Mouse (Mus musculus) neural tube, embryonic 14.5 days (tissue): ENCODE results near the gene 4930539E08Rik. TPM values are rescaled to one million over a fixed set of nuclear protein-coding genes. Genes with fewer than 3 reads are reported as not detected.

Experiments
- ATAC-seq: fragments of 200-750 bp; cut with Nextera tagmentation; 2 replicates; pipeline ENCODE4 v1.8.0; 2017; ENCODE audit warnings: low read depth, mild to moderate bottlenecking, moderate TSS enrichment, moderate library complexity
- H3K27ac ChIP-seq: fragments of 300-500 bp; sonication (generic); 2 replicates; pipeline ENCODE4 v1.5.1; 2014; ENCODE audit warnings: low read depth, mild to moderate bottlenecking, control low read depth, low read length, moderate library complexity, mixed read lengths
- H3K27me3 ChIP-seq: fragments of 300-500 bp; sonication (generic); 2 replicates; pipeline ENCODE4 v1.6.1; 2014; ENCODE audit warnings: low read length; ENCODE audit not compliant: control insufficient read depth, insufficient read depth
- H3K36me3 ChIP-seq: fragments of 300-500 bp; sonication (generic); 2 replicates; pipeline ENCODE4 v1.6.1; 2014; ENCODE audit warnings: low read length, mixed read lengths; ENCODE audit not compliant: control insufficient read depth, insufficient read depth
- H3K4me1 ChIP-seq: fragments of 300-500 bp; sonication (generic); 2 replicates; pipeline ENCODE4 v1.6.1; 2014; ENCODE audit warnings: low read length; ENCODE audit not compliant: control insufficient read depth, insufficient read depth
- H3K4me2 ChIP-seq: fragments of 300-500 bp; sonication (generic); 2 replicates; pipeline ENCODE4 v1.6.1; 2014; ENCODE audit warnings: mild to moderate bottlenecking, low read depth, low read length, control low read depth
- H3K4me3 ChIP-seq: fragments of 300-500 bp; sonication (generic); 2 replicates; pipeline ENCODE4 v1.5.1; 2014; ENCODE audit warnings: low read depth, low read length, control low read depth, mixed read lengths
- H3K9ac ChIP-seq: fragments of 300-500 bp; sonication (generic); replicated peaks from 2 replicates; pipeline ENCODE4 v1.6.1; 2014; ENCODE audit warnings: low read depth, mild to moderate bottlenecking, control low read depth, low read length, mixed read lengths
- H3K9me3 ChIP-seq: fragments of 300-500 bp; sonication (generic); 2 replicates; pipeline ENCODE4 v1.6.1; 2016; ENCODE audit warnings: low read length; ENCODE audit not compliant: control insufficient read depth
- WGBS: fragments of 180-500 bp; shearing (Covaris S2); extraction: QIAGEN DNeasy Blood & Tissue Kit; methylation state at CpG from one replicate; pipeline ENCODE4 v1.1.7; 2014; 5-methylcytosine and 5-hydroxymethylcytosine counted together
- polyA plus RNA-seq: library from polyadenylated mRNA; unstranded; fragments of >200 nt; fragmentation: Nextera tagmentation; extraction: Ambion mirVana; gene quantifications from 2 replicates; pipeline ENCODE4 v1.2.1, GENCODE M21; 2014

Gene 4930539E08Rik
- polyA plus RNA-seq, 1 experiment from 2014 or later = 0.42 TPM

DNA sequence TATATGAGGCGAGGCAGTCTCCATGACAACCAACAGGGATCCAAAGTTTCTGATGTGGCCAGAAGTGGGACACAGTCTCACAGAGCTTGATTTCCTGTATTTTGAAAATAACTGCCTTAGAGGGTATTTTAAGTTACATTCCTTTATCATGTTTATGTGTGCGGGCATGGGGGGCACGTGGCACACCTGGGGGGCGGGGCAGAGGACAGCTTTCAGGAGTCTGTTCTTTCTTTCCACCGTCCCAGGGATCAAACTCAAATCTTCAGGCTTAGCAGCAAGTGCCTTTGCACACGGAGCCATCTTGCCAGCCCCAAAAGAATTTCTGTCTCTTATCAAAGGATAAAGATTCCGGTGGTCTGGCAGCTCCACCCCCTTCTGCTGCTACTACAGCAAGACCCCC lies 51.2 kb downstream of the 4930539E08Rik start:
- Histone ChIP-seq H3K4me3 (no peak overlapping the region), H3K9me3 (no peaks in the 10 kb centered on the region), H3K4me2 (no peak overlapping the region), H3K27ac (no peak overlapping the region), H3K4me1 (no peaks in the 10 kb centered on the region), H3K27me3 (no peaks in the 10 kb centered on the region), H3K36me3 (no peaks in the 10 kb centered on the region), H3K9ac (no peak overlapping the region)
- WGBS = 76% methylated on average over 7 of the region's 7 CpGs
- no peak for ATAC-seq

DNA sequence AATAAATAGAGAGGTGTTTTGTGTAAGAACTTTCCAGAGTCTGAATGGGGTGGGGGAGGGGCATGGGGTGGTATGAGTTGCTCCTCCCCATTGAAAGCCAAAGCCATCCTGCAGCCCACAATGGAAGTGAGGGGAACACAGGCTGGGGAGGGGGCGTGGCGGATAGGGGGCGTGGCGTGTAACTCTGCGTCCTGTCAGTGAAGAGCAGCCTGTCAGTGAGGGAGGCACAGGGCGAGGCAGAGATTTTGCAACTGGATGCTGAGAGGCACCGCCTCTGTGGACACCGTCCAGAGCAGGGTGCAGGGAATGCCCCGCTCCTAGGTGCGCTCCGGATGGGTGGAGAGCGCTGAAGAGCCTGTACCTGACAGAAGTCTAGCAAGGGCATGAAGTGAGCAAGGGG lies 56.9 kb downstream of the 4930539E08Rik start, which contains the start of gene Pnpla1:
Pnpla1 (plus strand) TSS at position 207 of the 400 bp plus-strand sequence.
- Histone ChIP-seq H3K9ac (no peak within 1 kb of the TSS), H3K27ac (no peak within 1 kb of the TSS), H3K4me1 (no peaks in the 10 kb centered on the region), H3K9me3 (peaks cover 3% of the 10 kb centered on the region; the same call in 1 of the 2 replicates), H3K36me3 (no peaks in the 10 kb centered on the region), H3K4me3 (no peak within 1 kb of the TSS), H3K27me3 (no peaks in the 10 kb centered on the region), H3K4me2 (no peak within 1 kb of the TSS)
- WGBS = 31% methylated on average over 12 of the region's 12 CpGs
- no peak for ATAC-seq

DNA sequence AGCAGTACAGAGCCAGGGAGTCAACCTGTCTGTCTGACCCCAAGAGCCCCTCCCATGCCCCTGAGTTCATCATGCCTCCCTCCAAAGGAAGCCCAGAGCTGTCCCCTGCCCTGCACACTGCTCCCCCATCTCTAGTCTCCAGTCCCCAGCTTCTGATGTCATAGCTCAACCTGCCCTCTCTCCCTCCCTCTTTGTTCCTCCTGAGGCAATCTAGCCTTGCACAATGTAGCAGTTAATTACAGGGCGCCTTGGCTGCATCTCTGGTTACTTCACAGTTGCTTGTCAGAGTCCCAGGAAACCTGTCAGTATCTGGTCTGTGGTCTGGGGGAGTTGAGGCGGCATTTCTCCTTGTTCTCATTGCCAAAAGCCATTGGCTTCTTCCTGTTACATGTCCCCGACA lies 59.1 kb downstream of the 4930539E08Rik start:
- Histone ChIP-seq H3K9ac (no peak overlapping the region), H3K27me3 (no peaks in the 10 kb centered on the region), H3K27ac (no peak overlapping the region), H3K4me2 (no peak overlapping the region), H3K4me3 (no peak overlapping the region), H3K9me3 (peaks cover 3% of the 10 kb centered on the region; the same call in 1 of the 2 replicates), H3K36me3 (no peaks in the 10 kb centered on the region), H3K4me1 (no peaks in the 10 kb centered on the region)
- 61% methylated on average over 3 of the region's 3 CpGs for WGBS
- ATAC-seq = no peak

DNA sequence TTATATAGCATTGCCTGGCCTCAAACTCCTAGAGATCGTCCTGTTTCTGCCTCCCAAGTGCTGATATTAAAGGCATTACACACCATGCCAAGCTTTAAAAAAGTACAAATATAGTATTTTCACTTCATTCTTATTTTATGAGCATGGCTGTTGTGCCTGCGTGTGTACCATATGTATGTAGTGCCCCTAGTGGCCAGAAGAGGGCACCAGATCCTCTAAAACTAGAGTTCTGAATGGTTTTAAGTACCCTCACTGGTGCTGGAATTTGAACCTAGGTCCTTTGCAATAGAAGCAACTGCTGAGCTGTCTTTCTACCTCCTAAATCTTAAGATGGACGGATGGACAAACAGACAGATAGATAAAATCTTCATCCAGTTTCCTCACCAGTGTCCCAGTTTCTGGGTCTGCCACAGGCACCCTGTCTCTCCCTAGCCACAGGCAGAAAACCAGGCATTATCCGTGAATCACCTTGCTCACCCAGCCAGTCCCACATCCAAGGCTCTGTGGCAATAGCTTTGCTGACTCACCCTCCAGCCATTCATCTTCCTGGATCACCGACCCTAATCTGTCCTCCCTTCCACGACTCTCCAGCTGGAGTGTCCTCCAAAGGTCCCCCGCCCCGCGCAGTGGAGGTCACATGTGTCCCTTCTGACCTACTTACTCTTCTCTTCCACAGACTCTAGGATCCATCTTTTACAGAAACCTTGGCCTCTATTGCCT lies 59.8 kb downstream of the 4930539E08Rik start:
- 82% methylated on average over 9 of the region's 9 CpGs for WGBS
- H3K9me3 ChIP-seq = peaks cover 3% of the 10 kb centered on the region; the same call in 1 of the 2 replicates
- no peak overlapping the region for H3K9ac ChIP-seq
- no peak overlapping the region for H3K4me2 ChIP-seq
- H3K27ac ChIP-seq = no peak overlapping the region
- H3K36me3 ChIP-seq = no peaks in the 10 kb centered on the region
- no peak for ATAC-seq
- no peaks in the 10 kb centered on the region for H3K27me3 ChIP-seq
- no peaks in the 10 kb centered on the region for H3K4me1 ChIP-seq
- H3K4me3 ChIP-seq = no peak overlapping the region

DNA sequence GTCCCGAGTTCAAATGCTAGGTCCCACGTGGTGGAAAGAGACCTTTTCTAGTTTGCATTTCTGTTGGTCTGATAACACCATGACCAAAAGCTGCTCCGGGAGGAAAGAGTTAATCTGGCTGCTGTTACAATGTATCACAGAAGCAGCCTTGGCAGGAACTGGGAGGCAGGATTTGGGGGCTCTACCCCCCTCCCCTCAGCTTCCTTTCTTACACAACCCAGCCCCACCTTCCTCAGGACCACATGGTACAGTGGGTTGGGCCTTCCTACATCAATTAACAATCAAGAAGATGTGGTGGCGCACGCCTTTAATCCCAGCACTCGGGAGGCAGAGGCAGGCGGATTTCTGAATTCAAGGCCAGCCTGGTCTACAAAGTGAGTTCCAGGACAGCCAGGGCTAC lies 60.7 kb downstream of the 4930539E08Rik start:
- Histone ChIP-seq H3K4me2 (no peak overlapping the region), H3K27me3 (no peaks in the 10 kb centered on the region), H3K4me3 (no peak overlapping the region), H3K9ac (no peak overlapping the region), H3K4me1 (no peaks in the 10 kb centered on the region), H3K36me3 (no peaks in the 10 kb centered on the region), H3K27ac (no peak overlapping the region), H3K9me3 (peaks cover 3% of the 10 kb centered on the region; the same call in 1 of the 2 replicates)
- no peak for ATAC-seq
- 83% methylated on average over 6 of the region's 7 CpGs for WGBS

DNA sequence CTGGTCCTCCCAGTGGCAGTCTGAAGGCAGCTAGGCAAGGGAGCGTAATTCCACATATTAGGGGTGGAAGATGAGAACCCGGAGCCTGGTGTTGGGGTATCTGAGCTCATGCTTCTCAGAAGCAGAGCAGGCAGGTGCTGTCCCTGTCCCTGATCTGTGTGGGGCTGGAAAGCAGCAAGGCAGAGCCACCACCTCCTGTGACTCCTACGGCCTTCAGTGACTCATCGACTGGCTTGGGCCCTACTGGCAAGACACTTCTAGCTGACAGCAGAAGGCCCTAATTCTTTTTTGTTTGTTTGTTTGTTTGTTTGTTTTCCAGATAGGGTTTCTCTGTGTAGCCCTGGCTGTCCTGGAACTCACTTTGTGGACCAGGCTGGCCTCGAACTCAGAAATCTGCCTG lies 64.6 kb downstream of the 4930539E08Rik start:
- H3K27me3 ChIP-seq = no peaks in the 10 kb centered on the region
- H3K9me3 ChIP-seq = no peaks in the 10 kb centered on the region
- no peak overlapping the region for H3K4me2 ChIP-seq
- no peaks in the 10 kb centered on the region for H3K36me3 ChIP-seq
- no peak for ATAC-seq
- H3K4me3 ChIP-seq = no peak overlapping the region
- H3K27ac ChIP-seq = no peak overlapping the region
- no peak overlapping the region for H3K9ac ChIP-seq
- no peaks in the 10 kb centered on the region for H3K4me1 ChIP-seq
- WGBS = 92% methylated on average over 5 of the region's 5 CpGs

DNA sequence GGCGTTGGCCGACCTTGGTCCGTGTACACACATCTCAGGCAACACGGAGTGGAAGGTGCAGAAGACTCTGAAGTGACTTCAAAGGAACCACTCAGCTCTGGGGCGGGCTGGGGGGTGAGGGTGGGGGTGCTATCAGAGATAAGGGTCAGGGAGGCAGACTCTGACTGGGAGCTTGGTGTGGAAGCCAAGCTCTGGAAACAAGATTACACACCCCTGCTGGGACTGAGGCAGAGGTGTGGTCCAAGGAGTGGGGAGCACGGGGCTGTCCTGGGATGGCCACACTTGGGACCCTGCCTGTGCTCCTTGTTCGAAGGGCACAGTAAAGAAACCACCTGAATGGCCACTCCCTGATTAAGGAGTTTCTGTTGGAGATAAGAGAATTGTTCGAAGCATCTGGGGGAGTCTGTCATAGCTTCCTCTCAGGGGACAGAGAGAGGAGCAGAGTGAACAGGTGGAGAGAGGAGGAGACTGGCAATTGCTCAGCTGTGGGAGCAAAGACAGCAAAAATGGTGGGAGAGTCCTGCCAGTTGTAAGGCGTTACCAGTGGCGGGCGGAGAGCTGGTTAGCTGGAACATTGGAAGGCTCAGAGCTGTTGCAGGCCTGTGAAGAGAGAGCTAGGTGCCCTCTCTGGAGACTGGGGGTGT lies 68.0 kb downstream of the 4930539E08Rik start:
- no peaks in the 10 kb centered on the region for H3K9me3 ChIP-seq
- no peaks in the 10 kb centered on the region for H3K27me3 ChIP-seq
- no peak overlapping the region for H3K4me2 ChIP-seq
- no peak overlapping the region for H3K4me3 ChIP-seq
- ATAC-seq = no peak
- no peak overlapping the region for H3K27ac ChIP-seq
- H3K36me3 ChIP-seq = no peaks in the 10 kb centered on the region
- no peaks in the 10 kb centered on the region for H3K4me1 ChIP-seq
- H3K9ac ChIP-seq = no peak overlapping the region
- WGBS = 70% methylated on average over 11 of the region's 11 CpGs

Other genes starting within 250 kb of the 4930539E08Rik start
- 1.9 and 3.0 TPM in 2 replicates for gene Slc26a8, start 225.1 kb downstream of the 4930539E08Rik start, polyA plus RNA-seq
- gene Mapk14, start 224.0 kb downstream of the 4930539E08Rik start, polyA plus RNA-seq = 30.0 and 35.6 TPM in 2 replicates
- gene AC170998.1, start 189.2 kb downstream of the 4930539E08Rik start, polyA plus RNA-seq = 2.3 and 2.8 TPM in 2 replicates
- 0.32 and 0.96 TPM in 2 replicates for gene Mapk13, start 146.0 kb downstream of the 4930539E08Rik start, polyA plus RNA-seq
- 6.9 and 7.8 TPM in 2 replicates for gene Brpf3, start 114.2 kb downstream of the 4930539E08Rik start, polyA plus RNA-seq
- 0.07 TPM in 1 of 2 replicates, not detected in the other for gene Pnpla1, start 56.9 kb downstream of the 4930539E08Rik start, polyA plus RNA-seq
- 0.41 TPM in 1 of 2 replicates, not detected in the other for gene Pxt1, start 28.5 kb upstream of the 4930539E08Rik start, polyA plus RNA-seq
- 66.6 and 89.3 TPM in 2 replicates for gene Kctd20, start 36.6 kb upstream of the 4930539E08Rik start, polyA plus RNA-seq
- 82.4 and 99.1 TPM in 2 replicates for gene Stk38, start 92.7 kb upstream of the 4930539E08Rik start, polyA plus RNA-seq
- gene Srsf3, start 117.3 kb upstream of the 4930539E08Rik start, polyA plus RNA-seq = 423 and 489 TPM in 2 replicates
- 59.8 and 81.1 TPM in 2 replicates for gene Cdkn1a, start 175.7 kb upstream of the 4930539E08Rik start, polyA plus RNA-seq
- gene Rab44, start 198.8 kb upstream of the 4930539E08Rik start, polyA plus RNA-seq = not detected in 2 replicates